Mouse (Mus musculus) common myeloid progenitor, adult 5-6 weeks (primary cell): ENCODE results near the gene Olfr572. TPM values are rescaled to one million over a fixed set of nuclear protein-coding genes. Genes with fewer than 3 reads are reported as not detected.

Source experiments
- total RNA-seq: library from RNA; stranded (forward); fragments of 200-1000, 187-1606 nt; gene quantifications from 2 replicates; pipeline ENCODE4 v1.2.3, GENCODE M21; 2017

Olfr572 gene
- total RNA-seq, 1 experiment from 2014 or later = not detected

Other genes with a start within 250 kb of the Olfr572 start
- gene Trim68, start 237.1 kb upstream of the Olfr572 start, total RNA-seq = 8.2 and 10.7 TPM in 2 replicates
- gene Olfr557, start 228.5 kb upstream of the Olfr572 start, total RNA-seq = not detected in 2 replicates
- gene Olfr558, start 222.2 kb upstream of the Olfr572 start, total RNA-seq = 0.14 TPM in 1 of 2 replicates, not detected in the other
- gene Olfr33, start 205.3 kb upstream of the Olfr572 start, total RNA-seq = not detected in 2 replicates
- not detected in 2 replicates for gene Olfr559, start 196.9 kb upstream of the Olfr572 start, total RNA-seq
- not detected in 2 replicates for gene Olfr560, start 165.0 kb upstream of the Olfr572 start, total RNA-seq
- not detected in 2 replicates for gene Olfr78, start 164.9 kb upstream of the Olfr572 start, total RNA-seq
- not detected in 2 replicates for gene Olfr561, start 153.2 kb upstream of the Olfr572 start, total RNA-seq
- gene Olfr564, start 120.9 kb upstream of the Olfr572 start, total RNA-seq = not detected in 2 replicates
- not detected in 2 replicates for gene Olfr566, start 65.6 kb upstream of the Olfr572 start, total RNA-seq
- not detected in 2 replicates for gene Olfr568, start 47.3 kb upstream of the Olfr572 start, total RNA-seq
- gene Olfr569, start 33.5 kb upstream of the Olfr572 start, total RNA-seq = not detected in 2 replicates
- not detected in 2 replicates for gene Olfr570, start 29.8 kb upstream of the Olfr572 start, total RNA-seq
- not detected in 2 replicates for gene Olfr571, start 6.9 kb upstream of the Olfr572 start, total RNA-seq
- not detected in 2 replicates for gene Olfr573-ps1, start 18.2 kb downstream of the Olfr572 start, total RNA-seq
- not detected in 2 replicates for gene Olfr574, start 24.1 kb downstream of the Olfr572 start, total RNA-seq
- gene Olfr575, start 34.4 kb downstream of the Olfr572 start, total RNA-seq = not detected in 2 replicates
- gene Olfr576, start 38.3 kb downstream of the Olfr572 start, total RNA-seq = not detected in 2 replicates
- not detected in 2 replicates for gene Olfr577, start 51.5 kb downstream of the Olfr572 start, total RNA-seq
- not detected in 2 replicates for gene Olfr578, start 64.9 kb downstream of the Olfr572 start, total RNA-seq
- not detected in 2 replicates for gene Olfr582, start 113.6 kb downstream of the Olfr572 start, total RNA-seq
- not detected in 2 replicates for gene Olfr583, start 126.9 kb downstream of the Olfr572 start, total RNA-seq
- not detected in 2 replicates for gene Olfr584, start 157.5 kb downstream of the Olfr572 start, total RNA-seq
- not detected in 2 replicates for gene Olfr585, start 173.3 kb downstream of the Olfr572 start, total RNA-seq
- gene Olfr586, start 201.2 kb downstream of the Olfr572 start, total RNA-seq = not detected in 2 replicates
- not detected in 2 replicates for gene Olfr588-ps1, start 216.5 kb downstream of the Olfr572 start, total RNA-seq
- gene Olfr589, start 231.9 kb downstream of the Olfr572 start, total RNA-seq = not detected in 2 replicates